Mouse (Mus musculus): ENCODE measurements at regions not wholly inside any gene's neighbourhood (a gene's known extent, or its start where the extent isn't known, plus 50 kb on each side); places are given as distances from the start of the nearest gene placed in this dataset.

DNA sequence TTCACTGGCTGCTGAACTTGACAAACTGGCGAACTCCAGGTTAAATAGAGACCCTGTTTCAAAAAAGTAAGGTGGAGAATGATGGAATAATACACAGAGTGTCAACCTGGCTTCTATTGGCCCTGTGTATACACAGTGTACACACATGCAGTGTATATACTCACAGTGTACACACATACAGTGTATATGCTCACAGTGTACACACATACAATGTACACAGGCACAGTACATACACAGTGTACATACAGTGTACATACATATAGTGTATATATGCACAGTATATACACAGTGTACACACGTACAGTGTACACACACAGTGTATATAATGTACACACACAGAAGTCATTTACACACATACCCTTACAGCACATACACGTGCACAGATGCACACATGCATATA lies 52.4 kb upstream of the Aldh1b1 start:
- no peak for DNase-seq (ENCODE audit: low spot score)

DNA sequence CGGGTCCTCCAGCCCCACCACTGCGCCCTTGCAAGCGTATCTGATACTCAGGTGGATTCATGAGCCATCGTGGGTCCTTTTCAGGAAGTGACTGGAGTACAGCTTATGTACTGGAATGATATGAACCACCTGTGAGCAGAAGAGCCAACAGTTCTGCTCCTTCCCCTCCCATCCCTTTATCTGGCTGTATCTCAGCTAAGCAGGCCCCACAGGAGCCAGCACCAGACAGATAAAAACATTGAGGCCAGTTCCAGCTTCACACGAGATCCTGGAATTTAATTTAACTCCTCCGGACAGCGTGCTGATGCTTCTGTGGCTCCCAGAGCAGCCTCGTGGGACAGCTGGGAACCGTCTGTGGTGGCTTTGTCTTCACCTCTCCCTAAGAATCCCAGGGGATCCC lies 53.1 kb upstream of the Aldh1b1 start:
- DNase-seq (ENCODE audit: low spot score): no peak

DNA sequence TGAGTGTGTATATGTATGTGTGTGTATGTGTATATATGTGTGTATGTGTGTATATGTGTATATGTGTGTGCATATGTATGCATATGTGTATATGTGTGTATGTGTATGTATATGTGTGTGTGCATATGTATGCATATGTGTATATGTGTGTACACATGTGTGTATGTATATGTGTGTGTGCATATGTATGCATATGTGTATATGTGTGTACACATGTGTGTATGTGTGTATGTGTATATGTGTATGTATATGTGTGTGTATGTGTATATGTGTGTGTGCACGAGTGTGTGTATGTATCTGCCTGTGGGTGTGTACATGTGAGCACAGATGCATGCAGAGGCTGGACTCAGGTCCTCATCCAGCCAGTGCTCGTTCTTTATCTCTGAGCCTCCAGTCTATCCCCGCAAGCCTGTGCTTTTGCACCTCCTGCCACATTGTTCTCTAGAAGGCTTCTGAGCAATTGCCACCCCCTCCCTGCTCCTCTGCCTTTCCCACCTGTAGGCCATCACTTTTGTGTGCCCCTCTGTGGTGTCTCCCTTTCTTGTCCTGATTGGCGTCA lies 53.9 kb upstream of the Aldh1b1 start:
- DNase-seq (ENCODE audit: low spot score): no peak

DNA sequence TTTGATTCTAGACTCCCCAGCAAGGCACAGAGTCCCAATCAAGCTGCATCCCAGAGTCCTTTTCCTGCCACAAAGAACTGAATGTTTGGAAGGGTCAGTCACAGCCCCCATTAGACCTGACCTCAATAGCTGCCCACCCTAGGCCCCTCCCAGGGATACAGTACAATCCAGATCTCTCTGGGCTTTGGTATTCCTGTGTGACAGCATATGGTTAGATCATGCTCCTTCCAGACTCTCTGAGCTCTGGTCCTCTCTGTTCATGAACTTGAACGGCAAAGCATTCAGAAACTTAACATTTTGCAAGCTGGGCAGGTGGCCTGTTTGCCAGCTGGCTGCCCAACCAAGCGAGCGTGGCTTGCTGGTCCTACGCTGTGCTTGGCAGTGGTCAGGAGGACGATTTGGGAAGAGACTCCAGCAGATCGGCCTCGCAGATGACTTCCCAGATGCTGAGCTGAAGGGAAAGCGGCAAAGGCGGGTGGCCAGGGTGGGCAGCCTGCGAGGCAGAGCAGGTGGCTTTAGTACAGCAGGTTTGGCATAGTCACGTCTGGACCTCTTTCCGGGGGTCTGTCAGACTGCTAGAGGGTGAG lies 58.0 kb upstream of the Aldh1b1 start:
- no peak for DNase-seq (ENCODE audit: low spot score)

DNA sequence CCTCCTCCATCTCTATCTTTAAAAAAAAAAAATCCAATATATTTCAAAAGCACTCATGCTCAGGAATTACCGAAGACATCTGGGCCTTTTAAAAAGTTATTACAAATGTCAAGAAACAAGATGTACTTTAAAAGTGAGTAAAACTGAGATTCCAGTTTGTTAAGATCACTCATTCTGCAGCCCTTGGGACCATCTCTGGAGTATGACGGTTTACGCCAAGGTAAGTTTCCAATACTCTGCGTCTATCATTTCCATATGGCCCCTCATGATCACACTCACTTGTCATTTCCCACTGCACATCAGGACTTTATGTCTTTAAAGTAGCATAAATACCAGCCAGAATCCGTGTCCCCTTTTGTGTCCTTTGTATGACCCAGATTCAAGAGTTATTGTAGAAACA lies 58.5 kb upstream of the Aldh1b1 start:
- DNase-seq (ENCODE audit: low spot score): no peak

DNA sequence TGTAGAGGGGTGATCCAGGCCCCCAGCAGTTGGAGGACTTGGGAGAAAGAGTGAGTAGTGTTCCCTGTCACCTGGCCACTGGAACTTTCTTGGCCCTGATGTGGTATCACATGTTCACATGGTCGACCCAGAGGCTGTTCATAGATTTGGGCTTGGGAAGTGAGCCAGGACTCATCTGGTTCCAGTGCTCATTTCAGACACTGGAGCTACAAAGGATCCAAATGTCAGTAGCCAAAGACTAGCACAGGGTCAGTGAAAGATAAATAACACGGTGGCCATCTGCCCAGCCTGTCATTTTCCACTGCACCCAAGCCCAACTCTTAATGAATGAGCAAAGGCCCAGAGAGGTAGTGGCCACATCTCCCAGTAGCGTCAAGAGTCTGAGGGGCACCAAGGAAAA lies 59.1 kb upstream of the Aldh1b1 start:
- no peak for DNase-seq (ENCODE audit: low spot score)

DNA sequence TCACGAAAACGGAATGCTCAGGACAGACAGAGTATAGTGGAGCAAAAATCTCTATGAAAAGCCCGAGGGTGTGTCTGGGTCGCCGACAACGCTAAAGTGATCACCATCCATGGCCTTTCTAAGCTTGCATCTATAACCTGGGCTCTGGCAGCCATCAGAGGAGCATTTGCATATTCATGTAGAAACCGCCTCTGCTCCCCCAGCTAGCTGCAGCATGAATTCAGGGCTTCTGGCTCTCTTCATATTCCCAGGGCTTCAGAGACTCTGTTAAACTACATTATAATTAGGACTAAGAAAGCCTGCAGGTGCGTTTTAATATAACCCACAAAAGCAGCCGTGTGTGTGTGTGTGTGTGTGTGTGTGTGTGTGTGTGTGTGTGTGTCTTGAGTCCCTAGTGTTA lies 59.7 kb upstream of the Aldh1b1 start:
- no peak for DNase-seq (ENCODE audit: low spot score)

DNA sequence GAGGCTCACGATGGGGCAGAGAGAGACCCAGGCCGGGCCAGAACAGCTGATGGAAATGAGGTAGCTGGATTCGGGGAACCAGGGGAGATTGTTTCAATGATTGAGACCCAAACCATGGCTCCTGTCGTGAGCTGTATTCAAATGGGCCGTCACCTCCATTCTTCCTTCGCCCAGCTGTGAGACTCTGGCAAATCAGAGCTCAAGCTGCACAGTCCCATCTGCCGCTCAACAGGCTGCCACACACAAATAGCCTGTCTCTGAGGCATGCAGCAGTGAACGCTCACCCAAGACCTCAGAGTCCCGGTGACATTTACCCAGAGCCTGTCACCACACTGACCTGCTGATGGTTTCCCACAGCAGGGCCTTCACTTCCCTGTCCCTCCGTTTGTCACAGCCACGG lies 60.1 kb upstream of the Aldh1b1 start:
- no peak for DNase-seq (ENCODE audit: low spot score)

DNA sequence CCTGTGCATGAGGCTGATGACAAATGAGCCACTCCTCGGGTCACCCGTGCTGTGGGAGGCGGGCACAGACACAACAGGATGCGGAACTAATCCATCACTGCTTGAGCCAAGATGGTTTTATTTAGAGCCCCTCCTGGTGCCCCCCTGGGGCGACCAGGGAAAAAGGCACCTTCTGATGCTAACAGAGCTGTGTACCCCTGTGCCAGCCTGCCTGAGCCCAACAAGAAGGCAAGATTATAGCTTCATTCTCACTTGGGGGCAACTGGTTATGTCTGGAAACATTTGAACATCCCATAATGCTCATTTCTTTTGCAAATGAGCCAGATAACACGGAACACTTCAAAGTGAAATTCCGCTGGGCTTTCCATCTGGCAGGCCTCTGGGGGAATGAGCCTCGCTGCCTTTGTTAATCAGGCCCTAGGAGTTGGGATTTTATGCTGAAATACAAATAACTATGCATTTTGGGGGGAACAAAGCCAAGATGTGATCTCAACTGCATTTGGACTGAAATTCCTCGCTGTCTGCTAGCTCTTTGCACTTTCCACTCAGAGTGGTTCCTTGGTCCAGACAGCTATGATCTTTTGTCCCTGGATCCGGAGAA lies 62.5 kb upstream of the Aldh1b1 start:
- no peak for DNase-seq (ENCODE audit: low spot score)

DNA sequence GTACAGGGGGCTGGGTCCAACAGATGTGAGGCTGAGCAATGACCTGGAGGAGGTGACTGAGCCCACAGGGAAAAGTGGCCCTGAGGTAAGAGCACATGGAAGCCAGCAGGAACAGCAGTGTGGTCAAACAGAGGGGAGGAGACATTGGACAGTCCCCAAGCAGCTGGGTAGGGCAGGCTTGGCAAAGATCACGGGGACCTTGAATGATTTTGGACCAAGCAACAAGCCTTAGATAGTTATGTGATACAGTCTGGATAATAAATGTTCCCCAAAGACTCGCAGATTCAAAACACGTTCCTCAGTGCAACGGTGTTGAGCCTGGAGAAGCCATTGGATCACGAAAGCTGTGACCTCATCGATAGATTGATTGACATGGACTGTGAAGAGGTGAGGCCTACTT lies 64.8 kb upstream of the Aldh1b1 start:
- DNase-seq (ENCODE audit: low spot score): no peak

DNA sequence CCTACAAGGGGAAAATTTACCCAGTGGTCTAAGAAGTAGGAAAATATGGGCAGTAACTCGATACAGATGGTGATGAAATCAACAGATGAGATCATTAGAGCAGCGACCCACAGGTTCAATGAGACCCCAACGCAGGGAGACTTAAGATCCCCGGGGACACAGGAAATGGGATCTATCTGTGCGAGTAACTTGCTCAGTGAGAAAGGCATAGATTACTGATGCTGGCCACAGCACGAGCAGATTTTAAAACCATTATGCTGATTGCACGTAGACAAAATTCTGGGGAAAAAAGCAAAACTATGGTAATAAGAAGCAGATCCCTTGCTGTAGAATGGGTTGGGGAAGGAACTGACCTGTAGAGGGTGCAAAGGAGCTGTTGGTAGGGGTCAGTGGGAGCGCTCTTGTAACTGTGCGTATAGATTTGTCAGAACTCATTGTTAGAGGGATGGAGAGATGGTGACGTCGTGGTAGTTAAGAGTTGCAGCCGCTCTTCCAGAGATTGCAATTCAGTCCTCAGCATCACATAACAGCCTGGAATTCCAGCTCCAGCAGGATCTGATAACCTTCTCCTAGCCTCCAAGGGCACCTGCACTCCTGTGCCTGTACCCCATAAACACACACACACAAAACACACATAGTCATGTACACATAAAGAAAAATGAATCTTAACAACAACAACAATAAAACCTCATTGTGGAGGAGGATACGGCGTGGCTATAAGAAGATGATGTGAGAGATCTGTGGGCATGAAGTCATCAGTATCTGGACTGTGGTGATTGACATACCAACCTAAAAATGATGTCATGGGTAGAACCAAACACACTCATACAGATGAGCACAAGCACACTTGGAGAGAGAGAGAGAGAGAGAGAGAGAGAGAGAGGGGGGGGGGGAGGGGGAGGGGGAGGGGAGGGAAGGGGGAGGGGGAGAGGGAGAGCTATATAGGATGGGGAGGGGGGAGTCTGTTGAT lies 67.7 kb upstream of the Aldh1b1 start:
- DNase-seq (ENCODE audit: low spot score): peak; percentile 81

DNA sequence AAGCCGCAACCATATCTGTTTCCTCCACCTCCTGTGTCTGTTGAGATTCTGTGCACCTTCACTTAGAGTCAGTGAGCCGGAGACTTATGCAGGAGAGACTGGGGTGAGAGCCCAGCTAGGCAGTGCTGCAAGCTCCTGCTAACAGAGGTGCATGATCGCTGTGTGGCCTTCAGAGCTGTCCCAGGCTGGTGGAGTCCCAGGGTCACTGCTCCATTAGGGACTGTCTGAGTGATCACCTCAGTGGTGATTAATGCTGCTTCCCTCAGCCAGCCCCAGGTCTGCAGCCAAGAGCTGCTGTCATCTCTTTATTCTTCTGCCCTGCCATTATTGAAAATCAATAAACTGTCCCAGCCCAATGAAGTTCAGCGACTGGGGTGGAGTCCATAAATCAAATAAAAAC lies 69.0 kb upstream of the Aldh1b1 start:
- no peak for DNase-seq (ENCODE audit: low spot score)

DNA sequence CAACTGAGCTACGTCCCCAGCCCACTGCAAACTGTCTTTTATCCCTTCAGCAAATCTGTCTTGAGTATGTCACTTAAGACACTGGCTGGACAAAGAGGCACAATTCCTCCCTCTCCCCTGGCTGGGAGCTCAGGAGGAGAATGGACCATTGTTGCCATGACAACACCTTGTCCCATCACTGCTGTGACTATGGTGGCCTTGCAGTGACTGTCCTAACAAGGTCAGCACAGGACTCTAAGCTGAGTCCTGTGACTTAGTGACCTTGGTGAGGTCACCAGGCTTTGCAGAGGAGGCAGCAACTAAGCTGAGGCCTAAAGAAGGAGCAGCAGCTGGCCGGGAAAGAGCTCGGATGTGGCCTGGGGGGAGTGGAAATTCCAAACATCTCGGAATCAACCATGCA lies 70.0 kb upstream of the Aldh1b1 start:
- peak; percentile 77 for DNase-seq (ENCODE audit: low spot score)

DNA sequence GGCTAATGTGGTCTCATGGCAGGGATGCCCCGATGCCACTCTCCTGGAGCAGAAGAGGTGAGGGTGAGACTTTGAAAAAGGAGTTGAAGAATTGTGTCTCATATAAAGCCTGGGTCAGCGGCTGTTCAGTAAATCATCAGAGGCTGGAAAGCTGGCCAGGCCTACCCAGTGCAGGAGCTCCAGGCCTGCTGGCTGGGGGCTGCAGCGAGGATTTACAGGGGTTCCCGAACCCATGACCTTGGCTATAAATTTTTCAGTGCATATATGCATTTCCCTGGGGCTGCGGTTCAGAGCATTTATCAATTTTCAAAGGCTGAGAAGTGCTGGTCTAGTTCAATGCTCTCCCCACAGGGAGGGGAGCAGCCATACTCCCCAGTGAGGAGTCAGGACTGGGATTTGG lies 70.9 kb upstream of the Aldh1b1 start:
- peak; percentile 53 for DNase-seq (ENCODE audit: low spot score)

DNA sequence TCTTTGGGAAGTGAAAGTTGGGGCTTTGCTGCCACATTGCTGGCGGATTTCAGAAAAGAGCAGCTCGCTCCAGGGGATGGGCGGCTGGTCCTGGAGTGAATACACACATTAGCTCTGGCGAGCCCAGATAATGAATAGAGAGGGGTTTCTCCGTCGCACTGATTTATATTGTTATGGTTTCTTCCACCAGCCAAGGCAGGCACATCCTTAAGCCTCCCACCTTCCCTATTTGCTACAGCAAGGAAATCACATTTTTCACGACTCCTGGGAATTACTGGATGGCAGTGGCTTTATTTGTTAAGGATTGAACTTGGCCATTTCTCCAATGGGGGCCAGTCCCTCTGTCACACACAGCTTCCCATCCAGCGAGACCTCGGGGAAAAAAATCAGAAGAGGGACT lies 71.3 kb upstream of the Aldh1b1 start:
- DNase-seq (ENCODE audit: low spot score): peak; percentile 39

DNA sequence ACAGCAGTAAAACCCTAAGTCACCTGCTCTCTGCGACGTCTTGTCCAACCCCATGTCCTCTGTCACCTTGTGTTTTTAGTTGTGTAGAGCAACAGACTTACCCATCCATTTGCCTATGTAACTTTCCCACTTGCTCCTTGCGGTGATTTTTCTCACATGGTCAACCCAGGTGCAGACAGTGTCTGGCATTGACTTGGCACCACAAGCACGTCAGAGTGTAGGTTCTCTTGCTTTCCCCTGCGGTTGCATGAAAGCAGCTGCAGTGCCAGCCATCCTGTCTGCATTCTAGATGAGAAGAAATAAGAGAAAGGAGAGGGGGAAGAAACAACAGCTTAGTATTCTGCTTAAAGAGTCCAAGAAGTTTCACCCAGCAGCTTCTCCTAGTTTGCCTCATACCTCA lies 72.0 kb upstream of the Aldh1b1 start:
- no peak for DNase-seq (ENCODE audit: low spot score)

DNA sequence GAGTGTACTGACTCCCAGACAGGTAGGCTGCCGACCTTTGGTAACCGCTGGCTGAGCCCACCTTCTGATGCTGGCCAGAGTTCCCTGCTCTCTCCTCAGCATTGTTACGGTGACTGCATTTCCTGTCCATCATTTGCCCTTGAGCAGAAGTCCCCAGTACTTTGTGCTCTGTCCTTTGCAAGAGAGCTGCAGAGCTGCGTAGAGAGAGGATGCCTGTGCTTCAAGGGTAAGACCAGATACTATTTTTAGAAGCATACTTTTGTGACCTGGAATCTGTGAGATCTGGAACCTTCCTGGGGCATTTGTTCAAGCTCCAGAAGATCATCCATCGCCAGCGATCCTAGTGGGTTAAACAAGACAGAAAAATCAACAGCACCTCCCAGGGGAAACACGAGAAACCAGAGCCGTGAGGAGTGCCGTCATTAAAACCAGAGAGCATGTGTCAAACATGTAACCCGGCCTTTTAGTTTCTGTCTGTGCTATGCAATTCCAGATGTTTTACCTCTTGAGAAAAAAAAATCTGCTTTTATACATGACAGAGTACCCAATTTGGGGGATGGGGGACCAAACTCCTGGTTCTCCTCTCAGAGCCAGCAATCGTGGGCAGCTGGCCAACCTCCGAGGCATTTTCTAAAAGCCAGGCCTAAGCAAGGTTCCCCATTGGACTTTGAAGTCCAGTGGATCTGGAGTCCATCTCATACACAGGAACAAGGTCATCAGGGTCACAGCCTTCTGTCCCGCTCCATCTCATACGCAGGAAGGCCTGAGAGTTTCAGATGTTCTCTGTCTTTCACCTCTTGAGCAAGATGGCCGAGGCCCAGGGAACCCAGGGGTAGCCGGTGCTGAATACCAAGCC lies 73.5 kb upstream of the Aldh1b1 start:
- peak; percentile 48 for DNase-seq (ENCODE audit: low spot score)

DNA sequence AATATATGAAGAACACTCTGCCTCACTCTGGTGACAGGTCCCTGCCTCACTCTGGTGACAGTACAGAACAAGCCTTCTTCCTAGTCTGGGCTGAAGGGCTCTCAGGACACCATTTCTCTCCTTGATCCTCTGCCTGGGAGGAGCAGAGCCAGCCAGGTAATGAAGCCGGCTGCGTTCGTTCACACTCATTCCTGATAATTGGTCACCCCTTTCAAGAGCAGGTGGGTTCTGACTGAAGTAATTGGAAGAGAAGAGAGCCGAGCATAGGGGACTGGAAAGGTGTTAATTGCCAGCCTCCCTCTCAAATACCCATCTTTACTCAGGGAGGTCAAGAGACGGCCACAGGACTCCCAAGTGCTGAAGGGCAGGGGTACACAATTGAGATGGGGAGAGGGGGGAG lies 78.5 kb upstream of the Aldh1b1 start:
- no peak for DNase-seq (ENCODE audit: low spot score)

DNA sequence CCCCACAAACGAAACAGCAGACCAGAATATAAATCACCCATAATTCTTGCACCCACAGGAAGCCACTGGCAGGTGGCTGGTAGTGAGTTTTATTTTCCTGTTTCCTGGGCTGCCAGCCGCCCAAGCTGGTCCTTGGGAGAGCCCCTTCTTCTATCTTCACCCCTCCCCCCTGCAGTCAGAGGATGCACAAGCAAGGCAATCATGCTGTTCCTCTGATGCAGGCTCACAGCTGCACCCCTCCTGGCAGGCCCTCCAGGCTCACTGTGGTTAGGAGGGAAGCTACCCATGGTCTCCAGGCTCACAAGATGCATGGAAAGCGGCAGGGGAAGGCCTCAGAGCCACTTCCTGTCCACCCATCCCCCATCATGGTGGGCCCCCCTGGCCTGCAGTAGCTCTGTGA lies 79.3 kb upstream of the Aldh1b1 start:
- no peak for DNase-seq (ENCODE audit: low spot score)

DNA sequence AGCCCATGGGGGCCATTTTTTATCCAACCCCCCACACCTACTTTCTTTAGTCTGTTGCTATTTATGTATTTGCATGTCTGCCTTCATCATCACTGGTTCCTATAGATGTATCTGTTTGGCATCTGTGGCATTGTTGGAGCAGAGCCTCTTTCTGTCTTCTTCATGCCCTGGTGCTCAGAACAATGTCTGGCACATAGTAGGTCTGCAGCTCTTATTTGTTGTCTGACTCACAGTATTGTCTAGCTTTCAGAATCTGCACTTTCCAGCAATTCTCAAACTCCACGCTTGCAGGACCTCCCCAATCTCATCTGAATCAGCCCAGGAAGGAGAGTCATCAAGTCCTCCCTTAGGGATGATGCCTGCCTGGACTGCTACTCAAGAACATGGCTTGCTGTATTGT lies 82.9 kb upstream of the Aldh1b1 start:
- DNase-seq (ENCODE audit: low spot score): no peak

DNA sequence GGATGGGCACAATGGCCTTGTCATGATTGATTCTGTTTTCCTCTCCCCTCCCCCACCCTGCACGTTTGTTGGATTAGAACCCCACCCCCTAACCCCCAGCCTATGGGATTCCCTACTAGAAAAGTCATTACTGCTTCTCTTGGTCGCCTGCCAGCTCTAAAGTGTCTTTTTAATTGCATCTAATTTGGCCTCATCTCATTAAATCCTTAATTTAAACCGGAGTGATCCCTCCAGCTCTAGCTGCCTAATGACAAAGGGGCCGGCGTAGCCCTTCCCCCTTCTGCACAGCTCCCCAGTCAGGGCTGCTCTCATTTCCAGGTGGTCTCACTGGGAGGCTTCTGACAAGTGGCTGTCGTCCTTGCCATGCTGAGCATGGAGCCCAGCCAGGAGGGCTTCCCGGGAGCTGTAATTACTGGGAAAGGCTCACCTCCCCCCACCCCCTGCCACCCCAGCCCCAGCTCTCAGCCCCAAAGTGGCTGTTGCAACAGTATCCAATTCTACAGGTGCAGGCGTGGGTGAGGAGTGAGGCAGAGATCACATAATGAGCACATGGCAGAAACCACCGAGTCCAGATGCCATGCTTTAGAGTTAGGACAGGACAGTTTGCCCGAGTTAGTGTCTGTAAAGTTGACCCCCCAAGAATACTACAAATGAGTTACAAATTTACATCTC lies 84.8 kb upstream of the Aldh1b1 start:
- DNase-seq (ENCODE audit: low spot score): no peak

All from embryo, embryonic 10.5 days (tissue).